Mouse (Mus musculus) heart, adult 11 months (tissue): ENCODE results near the gene Kpna4.

Experiments used
- DNase-seq: peaks from one replicate; pipeline ENCODE4 v3.0.0; 2022

Kpna4 gene

DNA sequence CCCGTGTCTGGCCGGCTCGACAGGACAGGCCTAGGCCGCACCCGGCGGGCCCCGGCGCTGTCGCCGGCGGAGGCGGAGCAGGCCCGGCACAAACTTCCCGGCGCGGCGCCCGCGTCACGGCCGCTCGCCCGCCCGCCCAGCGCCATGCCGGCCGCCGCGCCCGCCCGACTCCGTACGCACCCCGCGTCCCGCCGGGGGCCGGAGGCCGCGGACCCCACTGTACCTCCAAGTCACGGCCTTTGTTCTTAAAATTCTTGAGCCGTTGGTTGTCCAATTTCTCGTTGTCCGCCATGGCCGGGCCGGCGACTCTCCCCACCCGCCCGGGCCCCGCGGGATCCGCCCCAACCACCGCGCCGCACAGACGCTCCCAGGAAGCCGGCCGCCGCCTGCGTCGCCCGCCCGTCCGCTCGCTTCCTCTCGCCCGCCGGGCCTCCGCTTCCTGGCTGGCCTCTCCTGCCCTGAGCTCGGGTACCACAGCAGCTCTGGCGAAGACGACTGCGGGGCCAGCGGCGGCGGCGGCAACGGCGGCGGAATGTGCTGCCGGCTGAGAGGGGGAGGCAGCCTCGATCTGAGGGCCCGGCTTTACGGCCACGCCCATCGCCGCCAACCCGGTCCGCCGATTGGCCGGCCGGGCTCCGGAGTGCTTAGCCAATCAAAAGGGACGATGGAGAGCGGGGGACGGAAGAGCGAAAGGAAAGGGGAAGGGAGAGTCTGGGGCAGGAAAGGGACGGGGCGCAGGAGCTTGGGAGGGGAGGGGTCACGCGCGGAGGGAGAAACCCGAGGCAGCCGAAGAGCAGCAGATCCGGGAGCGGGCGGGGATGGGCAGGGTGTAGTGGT, at the start of gene Kpna4:
Gene Kpna4, minus strand, starts transcription at position 605 of the 837 bp plus-strand sequence.
- peak; percentile 100 for DNase-seq

DNA sequence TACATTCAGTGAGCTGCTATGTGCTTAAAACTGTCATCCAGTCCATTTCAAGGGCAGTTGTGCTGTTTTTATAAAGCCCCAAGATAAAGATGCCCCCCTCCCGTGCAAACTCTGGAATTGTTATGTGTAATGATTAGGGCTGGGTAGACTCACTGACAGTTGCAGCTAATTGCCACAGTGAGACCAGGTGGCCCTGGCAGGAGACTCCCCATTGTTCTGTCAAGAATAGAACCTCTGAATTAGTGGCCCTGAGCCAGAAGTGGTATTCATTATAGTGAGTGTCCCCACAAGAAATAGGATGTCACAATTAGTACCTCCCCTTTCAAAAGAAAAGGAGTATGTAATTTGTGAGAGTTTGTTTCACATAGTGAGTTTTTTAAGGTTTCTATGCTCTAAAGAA, 48.3 kb upstream of the Kpna4 start:
- DNase-seq, result peak; percentile 87

DNA sequence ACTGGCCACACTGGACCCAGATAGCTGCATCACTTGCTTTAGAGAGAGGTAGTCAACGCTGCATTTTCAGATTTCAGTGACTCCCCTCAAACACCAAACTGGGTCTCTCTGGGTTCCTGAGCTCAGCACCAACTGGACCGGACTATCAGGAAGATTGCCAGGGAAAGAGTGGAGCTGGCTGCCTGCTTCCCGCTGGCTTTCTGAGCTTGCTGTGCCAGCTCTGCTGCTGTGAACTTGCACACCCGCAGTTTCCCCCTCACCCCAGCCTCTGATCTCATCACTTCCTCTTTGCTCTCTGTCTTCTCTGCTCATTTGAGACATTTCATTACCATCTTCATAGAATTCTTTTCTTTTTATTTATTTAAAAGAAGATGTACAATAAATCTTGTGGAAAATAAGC, 44.2 kb upstream of the Kpna4 start:
- DNase-seq, result peak; percentile 92

DNA sequence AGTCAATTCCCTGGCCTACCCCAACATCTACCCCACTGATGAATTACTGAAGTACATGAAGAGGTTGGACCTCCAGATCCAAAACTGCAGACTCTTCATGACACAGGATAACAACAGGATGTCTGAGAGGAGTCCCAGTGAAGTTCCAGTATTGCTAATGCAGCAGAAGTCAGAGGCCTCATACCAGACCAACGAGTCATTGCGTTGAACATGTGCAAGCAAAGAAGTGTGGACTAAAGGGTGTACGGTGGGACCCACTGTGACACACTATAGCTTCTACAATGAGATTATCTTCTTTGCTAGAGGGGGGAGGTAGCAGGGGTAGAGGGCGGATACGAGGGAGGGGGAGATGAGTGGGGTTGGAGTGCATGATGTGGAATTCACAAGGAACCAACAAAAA, 42.9 kb upstream of the Kpna4 start:
- peak; percentile 17 for DNase-seq

DNA sequence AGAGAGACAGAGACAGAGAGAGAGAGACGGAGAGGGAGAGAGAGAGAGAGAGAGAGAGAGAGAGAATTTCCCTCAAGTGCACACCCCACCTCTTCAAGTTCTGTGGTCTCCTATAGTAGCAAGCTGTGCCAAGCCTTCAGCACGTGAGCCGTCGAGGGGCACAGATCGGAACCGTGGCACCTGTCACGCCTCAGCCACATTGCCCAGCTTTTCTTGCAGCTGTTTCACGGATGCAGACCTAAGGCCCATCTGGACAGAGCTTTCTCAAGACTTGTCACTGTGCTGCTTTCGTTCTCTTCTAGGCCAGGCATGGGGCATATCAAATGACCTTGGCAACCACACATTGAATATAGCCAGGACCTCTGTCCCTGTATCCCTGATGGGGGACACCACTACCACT, 41.8 kb upstream of the Kpna4 start:
- peak; percentile 31 for DNase-seq

DNA sequence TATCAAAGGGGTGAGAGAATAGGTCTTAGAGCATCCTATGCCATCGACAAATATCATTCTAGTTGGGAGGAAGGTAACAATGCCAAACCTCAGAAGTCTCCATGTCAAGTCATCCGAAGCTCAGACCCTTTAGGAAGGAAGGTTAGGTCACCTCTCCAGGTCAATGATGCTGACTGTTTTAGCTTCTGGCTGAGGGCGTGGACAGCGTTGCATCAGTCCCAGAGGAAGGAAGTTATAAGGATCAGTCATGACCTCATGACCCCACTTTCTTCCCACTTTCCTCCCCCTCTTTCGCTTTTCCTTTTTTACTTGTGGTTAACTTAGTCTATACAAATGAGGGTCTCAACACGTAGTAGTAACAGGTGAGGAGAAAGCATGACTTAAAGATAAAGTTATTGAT, 36.1 kb upstream of the Kpna4 start:
- peak; percentile 76 for DNase-seq

DNA sequence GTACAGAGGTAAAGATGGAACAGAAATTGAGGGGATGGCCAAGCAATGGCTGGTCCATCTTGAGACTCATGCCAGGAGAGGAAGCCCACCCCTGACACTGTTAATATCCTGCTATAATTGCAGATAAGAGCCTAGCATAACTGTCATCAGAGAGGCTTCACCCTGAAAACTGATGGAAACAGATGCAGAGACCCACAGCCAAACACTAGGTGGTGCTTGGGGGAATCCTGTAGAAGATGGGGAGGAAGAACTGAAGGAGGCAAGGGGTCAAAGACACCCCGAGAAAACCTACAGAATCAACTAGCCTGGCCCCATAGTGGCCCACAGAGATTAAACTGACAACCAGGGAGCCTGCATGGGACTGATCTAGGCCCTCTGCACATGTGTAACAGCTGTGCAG, 33.5 kb upstream of the Kpna4 start:
- no peak for DNase-seq

DNA sequence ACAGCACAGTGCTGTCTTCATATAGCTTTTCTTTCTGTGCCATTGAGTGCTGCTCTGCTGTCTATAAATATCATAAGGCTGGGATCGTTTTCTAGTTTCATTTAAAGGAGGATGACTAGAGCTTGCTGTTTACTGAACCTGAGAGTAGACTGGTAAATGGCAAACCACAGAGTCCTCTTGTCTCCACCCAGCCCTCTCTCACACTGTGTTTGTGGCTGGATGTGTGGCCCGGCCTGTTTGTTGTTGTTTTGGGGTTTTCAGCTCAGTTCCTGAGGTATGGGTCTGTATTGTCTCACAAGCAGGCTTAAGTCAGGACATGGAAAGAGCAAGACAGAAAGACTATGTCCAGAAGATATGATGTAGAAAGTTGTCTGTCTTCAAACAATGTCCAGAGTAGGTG, 32.6 kb upstream of the Kpna4 start:
- DNase-seq, result peak; percentile 76

DNA sequence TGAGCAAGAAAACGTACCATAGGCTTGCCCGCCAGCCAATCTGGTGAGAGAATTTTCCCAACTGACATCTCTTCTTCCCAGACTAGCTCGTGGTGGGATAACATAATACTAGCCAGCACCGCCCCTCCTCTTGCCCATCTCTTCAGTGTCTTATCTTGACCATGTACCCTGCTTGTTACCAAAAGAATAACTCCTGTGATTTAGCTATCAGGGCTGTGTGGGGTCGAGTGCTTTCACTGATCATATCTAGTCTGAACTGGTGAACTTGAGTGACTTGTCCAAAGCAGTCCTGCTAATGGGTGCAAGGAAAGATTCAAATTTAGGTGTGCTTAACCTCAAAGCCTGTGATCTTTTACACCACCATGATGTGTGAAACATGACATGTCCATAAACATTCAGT, 31.0 kb upstream of the Kpna4 start:
- peak; percentile 51 for DNase-seq

DNA sequence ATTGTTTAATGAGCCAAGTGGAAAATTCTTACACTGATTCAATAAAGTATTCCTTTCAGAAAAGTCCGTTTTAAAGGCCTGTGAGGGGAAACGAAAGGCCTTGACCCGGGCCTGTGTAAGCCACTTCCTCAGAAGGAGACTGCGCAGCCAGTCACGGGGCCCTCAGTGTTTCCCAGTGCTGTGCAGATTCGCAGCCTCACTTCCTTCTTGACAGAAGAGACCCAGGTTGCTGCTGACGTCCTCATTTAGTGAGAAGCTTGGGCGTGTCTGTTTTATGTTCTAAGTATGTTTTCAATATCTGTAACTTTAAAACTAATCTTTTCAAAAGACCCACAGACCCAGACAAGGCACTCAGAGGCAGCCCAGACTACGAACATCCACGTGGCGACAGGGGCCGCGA, 29.6 kb upstream of the Kpna4 start:
- peak; percentile 98 for DNase-seq

DNA sequence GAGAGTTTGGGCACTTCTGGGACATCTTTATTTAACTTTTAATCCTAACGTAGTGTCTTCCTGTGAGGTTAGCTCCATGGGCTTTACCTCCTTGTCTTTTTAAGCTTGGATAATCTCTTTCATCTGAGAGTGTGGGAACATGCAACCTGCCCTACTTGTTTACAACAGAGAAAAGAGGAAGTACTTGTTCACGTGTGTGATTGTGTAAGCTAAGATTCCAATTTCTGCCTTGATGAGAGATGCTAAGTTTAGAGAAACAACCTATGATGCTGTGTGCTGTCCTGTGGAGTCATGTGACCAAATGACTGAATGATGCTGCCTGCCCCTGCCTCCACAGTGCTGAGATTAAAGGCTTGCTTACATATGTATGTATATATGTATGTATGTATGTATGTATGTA, 27.8 kb upstream of the Kpna4 start:
- DNase-seq, result no peak

DNA sequence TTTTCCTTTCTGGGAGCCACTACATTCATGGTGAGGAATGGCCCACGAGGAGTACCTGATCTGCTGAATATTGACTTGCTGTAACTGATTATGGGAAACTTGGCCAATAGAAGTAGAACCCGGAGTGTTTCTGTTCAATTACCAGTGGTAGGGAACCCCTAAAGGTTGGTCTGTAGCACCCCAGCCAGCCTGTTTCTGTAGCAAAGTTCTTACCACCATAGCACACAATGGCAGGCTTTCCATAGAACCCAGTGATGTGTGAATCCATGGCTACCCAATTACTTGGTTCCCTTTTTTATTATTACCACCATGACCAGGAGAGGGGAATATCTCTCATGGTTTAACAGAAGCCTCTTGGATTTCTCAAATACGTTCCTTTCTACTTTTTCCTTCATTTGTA, 24.0 kb upstream of the Kpna4 start:
- peak; percentile 66 for DNase-seq

DNA sequence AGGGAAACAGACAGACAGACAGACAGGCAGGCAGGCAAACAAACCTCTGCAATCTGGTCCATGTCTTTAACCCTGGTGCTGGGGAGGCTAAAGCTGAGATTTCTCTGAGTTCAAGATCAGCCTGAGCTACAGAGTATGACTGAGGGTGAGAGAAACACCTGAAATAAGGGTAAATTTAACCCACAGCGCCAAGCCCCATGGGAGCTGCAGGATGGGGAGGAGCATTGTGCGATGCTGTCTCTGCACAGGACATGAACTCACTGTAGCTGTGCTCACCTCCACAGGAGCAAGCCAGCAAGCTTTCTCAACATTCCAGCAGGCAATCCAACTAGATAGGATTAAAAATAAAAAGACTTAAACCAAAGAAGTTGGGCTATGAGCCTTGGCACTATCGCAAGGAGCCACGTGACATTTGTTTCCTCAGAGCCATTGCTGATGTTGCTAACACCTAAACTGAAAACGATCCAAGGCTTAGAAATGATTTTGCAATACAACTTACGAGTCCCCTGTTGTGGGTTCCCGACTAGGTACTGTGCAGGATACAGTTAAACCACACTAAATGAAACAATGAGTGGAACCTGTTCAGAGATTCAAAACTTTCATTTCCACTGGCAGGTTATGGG, 15.6 kb upstream of the Kpna4 start:
- DNase-seq, result peak; percentile 87

DNA sequence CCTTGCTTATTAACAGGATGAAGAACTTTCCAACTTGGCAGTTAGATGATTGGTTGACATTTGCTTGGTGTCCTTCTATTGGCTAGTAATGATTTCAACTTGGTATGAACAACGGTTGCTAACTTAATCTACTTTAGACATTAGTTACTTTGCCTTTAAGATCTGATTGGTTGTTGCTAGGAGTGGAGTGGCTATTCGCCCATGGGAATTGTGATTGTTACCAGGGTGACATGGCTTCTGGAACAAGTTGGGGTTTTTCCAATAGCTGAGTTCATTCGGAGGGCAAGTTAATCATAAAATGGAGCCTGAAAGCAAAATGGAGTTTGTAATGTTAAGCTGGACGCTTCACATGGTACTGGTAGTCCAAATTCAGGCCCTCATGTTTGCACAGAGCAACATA, 13.9 kb upstream of the Kpna4 start:
- peak; percentile 92 for DNase-seq

DNA sequence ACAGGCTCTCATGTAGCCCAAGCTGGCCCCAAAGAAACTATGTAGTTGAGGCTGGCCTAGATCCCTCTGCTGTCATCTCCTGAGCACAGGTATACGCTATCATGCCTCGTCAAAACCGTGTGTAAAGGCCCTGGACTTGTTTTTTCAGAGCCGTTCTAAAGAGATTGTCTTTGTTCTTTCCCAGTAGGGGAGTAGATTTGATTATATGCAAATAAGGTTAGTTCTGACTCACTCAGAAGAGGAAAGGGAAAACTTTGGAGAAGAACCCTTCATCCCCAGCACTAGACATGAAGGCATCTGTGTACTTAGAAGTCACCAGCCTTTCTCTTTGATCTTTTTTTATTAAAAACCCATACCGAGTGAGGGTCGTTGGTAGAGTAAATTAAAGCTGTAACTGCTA, 9.1 kb upstream of the Kpna4 start:
- DNase-seq, result no peak

DNA sequence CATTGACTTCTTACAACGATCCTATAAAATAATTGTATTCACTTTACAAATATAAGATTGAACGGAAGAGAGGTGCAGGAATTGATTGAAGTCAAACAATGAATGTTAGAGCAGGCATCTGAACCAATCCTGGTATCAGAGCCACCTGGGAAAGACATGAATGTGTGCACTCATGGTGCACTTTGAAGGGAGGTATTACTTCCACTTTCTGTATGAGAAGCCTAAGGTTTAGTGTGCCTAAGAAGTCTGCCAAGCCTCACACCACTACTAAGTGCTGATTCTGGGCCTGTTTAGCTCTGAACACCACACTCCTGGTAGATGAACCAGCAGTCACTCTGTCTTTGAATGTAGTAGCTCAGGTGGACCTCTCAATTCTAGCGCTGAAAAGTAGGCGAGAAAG, 4.1 kb upstream of the Kpna4 start:
- no peak for DNase-seq

DNA sequence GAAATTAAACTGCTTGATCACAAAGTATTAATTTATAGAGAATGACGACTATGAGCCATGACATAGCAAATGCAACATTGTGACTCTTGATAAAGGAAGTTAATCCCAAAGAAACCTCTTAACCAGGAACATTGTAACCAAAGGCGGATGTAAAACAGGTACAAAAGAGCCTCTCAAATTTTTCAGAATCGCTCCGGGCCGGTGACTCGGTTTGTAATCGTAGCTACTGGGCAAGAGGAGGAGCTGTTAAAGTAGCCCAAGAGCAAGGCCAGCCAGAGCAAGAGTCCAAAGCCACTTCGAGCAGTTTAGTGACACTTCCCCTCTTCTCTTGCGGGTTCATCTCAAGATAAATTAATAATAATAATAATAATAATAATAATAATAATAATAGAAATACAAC, 780 bp upstream of the Kpna4 start:
- no peak for DNase-seq

DNA sequence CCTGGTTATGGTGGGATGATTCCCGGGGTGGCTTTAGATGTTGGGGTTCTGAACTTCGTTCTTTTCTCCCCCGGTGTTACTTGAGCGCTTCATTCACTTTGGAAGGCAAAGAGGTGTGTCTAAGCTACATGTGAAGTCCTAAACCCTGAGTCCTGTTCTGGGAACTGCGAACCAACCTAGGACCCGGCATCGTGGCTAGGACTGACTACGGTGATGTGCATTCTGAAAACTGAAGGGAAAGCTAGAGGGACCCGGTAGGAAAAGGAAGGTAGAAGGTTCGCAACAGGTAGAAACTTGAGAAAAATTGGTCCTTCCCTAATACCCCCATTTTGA, 399 bp upstream of the Kpna4 start:
- DNase-seq, result no peak

DNA sequence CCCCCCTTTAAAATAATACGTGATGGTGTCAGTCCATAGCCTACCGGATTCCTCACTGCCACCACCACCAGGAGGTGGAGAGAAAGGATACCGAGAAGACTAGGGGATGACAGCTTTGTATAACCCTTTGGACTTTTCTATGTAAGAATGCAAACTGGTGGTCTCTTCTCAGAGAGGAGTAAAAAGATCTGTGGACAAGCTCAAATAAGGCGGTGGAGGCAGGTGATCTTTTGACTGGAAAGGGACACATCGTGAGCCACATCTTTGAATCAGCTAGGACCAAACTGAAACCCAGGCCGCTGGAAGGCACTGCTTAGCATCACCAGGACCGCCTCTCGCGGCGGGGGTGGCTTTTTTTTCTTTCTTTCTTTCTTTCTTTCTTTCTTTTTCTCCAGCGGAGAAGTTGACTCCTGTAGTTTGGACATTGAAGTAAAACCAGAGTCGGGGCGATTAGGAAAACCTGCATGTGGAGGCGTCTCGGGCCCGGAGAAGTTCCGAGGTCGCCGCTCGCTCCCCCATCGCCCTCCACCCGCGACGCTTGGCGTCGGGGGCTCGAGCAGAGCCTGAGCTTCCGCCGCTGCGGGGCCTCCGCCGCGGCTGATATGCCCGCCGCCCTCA, 913 bp downstream of the Kpna4 start:
- peak; percentile 92 for DNase-seq

DNA sequence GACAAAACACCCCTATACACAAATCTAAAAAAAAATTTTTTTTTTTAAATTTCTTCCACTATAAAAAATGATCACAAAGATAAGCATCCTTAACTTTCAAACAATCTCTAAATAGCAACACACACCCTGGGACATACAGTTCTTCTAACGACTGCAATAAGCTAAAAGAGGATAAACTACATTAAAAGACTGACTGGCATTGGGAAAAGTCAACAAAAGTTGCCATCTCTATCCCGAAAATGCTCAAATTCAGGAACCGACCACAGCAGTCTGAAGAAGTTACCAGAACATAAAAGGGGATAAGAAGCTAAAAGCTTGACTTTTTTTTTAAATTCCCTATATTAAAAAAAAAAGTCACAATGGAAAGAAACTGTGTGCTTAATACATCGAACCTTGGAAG, 1.5 kb downstream of the Kpna4 start:
- DNase-seq, result no peak

DNA sequence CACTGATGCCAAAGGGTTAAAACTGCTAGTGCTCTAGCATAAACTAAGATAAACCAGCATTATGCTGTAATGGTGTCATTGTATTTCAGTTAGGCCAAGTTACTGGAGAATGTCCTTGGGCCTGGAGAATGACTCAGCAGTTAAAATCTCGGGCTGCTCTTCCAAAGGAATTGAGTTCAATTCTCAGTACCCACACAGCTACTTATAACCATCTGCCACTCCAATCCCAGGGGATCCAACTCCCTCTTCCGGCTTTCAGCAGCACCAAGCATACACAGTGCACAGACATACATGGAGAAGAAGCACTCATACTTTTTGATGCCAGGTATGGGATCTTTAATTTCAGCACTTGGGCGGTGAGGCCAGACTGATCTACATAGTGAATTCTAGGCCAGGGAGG, 8.1 kb downstream of the Kpna4 start:
- peak; percentile 91 for DNase-seq

DNA sequence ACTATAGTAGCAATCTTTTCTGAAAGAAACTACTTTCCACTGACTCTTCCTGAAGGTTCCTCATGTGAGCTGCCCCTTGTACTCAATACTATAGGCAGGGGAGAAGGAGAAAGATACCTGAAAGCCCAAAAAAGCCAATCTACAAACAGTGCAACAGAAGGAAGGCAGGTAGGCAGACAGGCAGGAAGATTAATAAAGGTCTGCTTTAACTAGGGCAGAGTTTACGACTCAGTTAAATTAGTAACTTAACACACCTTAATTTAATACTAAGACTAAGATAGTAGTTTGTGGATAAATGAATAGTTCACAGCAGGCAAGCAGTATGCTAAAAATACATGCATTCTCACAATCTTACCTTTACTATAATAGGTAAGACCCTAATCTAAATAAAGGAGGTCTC, 12.2 kb downstream of the Kpna4 start:
- no peak for DNase-seq

DNA sequence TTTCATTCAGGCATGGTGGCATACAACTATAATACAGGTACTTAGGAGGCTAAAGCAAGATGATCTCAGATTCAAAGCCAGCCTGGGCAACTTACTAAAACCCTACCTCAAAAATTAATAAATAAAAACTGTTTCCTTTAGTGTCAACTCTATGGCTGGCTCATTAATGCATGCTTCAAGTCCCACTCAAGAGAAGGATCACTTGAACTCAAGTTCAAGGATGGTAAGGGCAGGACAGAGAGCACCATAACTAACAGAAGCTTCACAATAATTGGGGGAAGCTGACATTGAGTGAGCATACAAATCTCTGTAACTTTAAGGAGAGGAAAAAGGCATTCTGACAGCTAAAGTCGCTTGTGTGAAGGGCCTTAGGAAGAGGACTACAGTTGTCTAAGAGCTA, 13.0 kb downstream of the Kpna4 start:
- no peak for DNase-seq

DNA sequence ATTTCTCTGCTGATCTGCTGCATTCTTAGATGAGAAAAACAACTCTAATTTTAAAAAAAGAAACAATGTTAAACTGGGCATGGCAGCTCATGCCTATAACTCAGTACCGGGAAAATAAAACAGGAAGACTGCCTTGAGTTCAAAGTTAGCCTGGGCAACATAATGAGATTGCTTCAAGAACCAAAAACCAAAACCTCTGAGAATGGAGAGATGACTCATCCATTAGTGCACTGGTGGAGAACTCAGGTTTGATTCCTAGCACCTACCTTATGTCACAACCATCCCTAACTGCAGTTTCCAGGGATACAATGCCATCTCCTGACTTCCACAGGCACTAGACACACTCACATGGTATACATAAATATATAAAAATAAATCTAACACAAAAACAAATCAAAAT, 17.8 kb downstream of the Kpna4 start:
- no peak for DNase-seq

DNA sequence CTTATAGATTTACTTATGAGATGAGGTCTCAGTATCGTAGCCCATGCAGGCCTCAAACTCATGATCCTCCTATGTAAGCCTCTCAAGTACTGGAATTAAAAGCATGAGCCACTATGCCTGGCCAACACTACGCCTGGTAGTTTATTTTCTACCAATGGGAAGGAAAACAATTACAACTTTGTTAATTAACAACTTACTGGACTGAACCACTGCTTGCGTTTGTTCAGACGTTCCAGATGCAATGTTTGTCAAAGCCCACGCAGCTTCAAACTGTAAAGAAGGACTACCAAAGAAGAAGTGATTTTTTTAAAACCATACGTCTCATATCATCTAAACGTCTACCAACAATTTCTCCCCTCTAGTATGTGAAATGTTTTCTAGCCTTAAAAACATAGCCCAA, 32.5 kb downstream of the Kpna4 start:
- DNase-seq, result no peak
